Mouse (Mus musculus) cerebellum, adult 11 months (tissue): ENCODE data around the gene Atoh8.
A peak's percentile ranks its signal among the peaks of the same experiment; 100 is the strongest.

Experiments
- DNase-seq: peaks from one replicate; pipeline ENCODE4 v3.0.0; 2022

The Atoh8 gene

DNA sequence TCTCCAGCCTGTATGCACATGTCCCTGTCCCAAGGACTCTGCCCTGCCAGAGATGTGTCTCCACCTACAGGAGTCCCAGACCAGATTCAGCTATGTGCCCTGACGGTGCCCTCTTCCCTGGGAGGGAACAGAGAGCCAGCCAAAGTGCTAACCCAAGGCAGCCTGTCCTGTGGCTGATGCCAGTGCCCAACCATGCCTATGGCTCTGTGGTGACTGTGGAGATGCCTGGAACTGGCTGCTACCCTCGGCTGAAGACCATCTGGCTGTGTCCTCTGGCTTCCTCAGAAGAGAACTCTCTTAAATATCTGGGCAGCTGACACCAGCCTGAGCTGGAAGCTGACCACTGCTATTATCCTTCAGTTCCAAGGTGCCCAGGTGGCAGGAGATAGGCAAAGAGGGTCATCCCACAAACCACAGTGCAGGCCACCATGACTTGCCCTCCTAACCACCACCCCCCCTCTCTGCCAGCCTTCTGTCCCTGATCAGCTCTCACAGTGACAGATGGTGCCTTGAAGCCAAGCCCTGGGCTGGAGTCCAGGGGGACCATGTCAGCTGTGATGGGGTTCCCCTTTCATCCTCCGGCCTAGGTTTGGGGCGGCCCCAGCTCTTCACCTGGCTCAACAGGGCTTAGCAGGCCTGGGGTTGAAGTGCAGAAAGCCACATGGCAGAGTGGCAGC lies 18.7 kb upstream of the Atoh8 start:
- peak; percentile 95 for DNase-seq

- no peak for DNase-seq
Observed at GRCm38 (mm10) chr6:72253168-72253567, 17.8 kb upstream of the Atoh8 start.

DNA sequence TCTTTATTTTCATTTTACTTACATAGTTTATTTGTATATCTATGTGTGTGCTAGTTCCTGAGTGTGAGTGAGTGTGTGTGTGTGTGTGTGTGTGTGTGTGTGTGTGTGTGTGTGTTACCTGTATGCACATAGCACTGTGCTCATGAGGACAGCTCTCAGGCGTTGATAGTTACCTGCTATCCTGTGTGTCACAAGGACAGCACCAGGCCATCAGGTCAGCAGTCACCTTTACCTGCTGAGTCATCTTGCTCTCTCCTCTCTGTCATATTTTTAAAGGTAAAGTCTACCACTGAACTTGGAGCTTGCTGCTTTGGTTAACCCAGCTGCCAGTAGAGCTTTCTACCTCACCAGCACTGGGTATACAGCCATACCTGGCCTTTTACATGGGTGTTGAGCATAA lies 17.1 kb upstream of the Atoh8 start:
- no peak for DNase-seq

GRCm38 (mm10) chr6:72249981-72250380 lies 14.6 kb upstream of the Atoh8 start:
- DNase-seq = no peak

DNA sequence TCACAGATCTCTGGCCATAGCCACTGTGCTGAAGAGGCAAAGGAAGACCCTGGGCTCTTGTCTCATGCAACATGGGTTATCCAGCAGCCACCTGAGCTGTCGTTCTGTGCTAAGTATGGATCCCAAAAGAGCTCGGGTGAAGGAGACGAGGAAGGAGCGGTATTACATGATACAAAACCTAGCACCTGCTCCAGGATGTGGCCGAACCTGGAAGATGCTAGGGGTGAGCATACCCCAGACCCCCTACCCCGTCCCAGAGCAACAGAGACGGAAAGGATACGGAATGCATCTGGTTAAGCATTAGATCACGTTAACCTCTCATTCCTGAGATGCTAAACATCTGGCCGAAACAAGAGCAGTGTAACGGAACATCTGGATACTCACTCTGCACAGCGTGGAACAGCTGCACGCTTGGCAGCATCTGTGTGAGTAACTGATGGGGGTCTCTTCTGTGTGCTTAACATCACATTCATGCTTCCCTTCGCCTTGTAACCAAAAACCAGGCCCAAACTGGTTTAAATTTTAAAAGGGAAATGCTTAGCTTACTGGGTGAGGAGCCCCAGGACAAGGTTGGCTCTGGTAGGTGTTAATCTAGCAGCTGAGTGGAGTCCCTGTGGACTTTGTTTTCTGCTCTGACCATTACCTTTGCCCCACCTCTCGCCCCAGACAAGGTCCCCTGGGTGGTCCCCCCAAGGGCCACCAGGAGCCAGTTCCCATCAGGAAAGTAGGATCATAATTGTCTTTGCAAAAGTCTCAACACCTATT lies 13.0 kb upstream of the Atoh8 start:
- no peak for DNase-seq

DNA sequence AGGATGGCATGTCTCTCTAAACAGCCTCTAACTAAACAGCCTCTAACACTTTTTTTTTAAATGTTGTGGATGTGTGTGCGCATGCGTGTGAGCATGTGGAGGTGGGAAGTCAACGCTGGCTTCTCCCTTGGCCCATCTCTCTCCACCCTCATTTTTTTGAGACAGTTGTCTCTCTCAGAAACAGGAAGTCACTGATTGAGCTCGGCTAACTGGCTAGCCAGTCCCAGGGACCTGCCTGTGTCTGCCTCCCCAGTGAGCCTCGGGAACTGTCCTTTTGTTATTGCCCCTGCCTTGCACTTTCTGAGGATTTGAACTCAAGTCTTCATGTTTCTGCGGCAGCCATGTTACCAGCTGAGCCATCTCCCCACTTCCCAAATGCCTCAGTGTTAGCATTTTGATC lies 10.9 kb upstream of the Atoh8 start:
- no peak for DNase-seq

- DNase-seq = no peak
Observed at GRCm38 (mm10) chr6:72244569-72245285, 9.3 kb upstream of the Atoh8 start.

GRCm38 (mm10) chr6:72244144-72244549 lies 8.8 kb upstream of the Atoh8 start:
- peak; percentile 33 for DNase-seq

DNA sequence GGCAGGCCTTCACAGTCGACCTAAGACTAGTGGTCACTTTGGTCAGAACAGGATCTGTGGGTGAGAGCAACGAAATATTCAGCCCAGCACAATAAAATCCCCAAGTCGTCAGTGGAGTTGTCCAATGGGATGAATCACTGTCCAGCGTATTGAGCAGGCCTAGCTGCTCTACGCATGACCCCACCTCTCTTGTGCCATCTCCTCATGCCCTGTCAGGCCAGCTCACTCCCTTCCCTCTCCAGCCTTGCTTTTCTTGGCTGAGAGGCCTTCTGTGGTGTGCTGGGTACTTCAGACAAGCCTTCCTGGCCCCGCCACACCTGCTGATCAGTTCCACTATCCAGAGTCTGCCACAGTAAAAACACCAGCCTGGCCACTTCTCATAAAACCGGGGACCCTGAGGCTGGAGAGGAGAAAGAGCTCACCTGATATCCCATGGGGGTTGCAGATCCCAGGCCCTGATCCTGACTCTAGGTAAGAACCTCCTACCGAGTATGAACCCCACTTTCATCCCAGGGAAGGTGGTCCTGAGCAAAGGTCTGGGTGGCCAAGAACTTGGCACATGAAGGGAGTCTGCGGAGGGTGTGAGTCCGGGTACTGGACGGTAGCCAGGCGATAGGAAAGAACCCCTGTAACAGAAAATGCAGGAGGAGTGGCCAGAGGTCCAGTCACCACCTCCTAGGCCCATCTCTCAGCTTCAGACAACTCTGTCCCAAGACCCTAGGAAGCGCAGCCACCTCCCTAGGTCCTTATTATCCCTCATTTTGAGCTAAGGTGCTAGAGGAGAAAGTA lies 7.3 kb upstream of the Atoh8 start:
- DNase-seq = no peak

DNA sequence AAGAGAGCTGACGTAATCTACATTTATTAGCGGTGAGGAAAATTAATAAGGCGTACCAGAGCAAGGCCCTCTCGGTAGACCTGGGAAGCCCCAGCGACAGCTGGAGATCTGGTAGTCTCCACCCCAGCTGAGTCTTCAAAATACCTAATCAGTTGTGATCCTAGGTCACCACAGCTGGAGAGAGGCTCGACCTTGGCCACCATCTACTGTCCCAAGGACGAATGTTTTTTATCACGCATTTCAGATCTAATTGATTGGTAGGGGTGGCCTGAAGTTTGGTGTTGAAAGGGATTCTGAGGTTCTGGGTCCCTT lies 6.4 kb upstream of the Atoh8 start:
- DNase-seq = no peak

GRCm38 (mm10) chr6:72241133-72241842 lies 5.9 kb upstream of the Atoh8 start:
- no peak for DNase-seq

- no peak for DNase-seq
Observed at GRCm38 (mm10) chr6:72240042-72240441, 4.7 kb upstream of the Atoh8 start.

DNA sequence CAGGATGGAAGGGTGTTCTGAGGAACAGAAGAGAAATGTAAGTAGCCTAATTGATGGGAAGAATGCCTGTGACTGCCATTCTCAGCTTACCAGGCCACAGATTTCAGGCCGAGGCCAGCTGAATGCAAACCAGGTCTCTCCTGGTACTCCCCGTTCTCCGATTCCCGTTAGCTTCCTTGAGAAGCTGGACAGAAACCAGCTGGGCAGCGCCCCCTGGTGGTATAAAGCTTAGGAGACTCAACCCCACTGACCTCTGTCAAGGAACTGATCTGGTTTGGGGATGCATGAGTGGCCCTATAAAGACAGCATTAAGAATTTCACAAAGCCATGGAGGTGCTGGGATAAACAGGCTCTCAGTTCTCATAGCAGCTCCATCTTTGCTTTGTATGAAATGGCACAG lies 1.7 kb upstream of the Atoh8 start:
- peak; percentile 82 for DNase-seq

DNA sequence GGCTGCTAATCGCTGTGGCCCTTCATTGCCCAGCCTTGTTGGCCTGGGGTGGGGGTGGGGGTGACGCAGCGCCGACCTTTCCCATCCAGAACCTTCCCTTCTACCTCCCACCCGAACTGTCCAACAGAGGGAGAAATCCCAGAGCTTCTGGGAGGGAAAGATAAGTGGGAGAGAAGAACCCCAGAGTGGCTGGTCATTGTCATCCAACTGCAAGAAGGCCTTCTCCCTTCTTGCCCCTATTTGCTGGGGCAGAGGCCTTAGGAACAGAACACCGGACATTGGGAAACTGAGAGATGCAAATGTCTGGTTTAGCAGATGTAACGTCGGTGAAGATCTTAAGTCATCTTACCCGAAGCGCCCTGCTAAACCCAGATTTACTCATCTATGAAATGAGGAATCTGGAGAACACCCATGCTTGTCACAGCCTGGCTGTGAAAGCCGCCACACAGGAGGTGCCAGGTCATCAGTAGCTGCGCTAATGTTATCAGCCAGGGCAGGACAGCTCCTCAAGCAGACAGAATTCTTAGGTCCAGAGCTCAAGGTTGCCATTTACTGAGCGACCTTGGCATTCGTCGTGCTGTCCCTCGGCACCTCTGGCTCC lies 530 bp upstream of the Atoh8 start:
- no peak for DNase-seq

GRCm38 (mm10) chr6:72234372-72235097 lies 842 bp downstream of the Atoh8 start:
- DNase-seq = peak; percentile 33

DNA sequence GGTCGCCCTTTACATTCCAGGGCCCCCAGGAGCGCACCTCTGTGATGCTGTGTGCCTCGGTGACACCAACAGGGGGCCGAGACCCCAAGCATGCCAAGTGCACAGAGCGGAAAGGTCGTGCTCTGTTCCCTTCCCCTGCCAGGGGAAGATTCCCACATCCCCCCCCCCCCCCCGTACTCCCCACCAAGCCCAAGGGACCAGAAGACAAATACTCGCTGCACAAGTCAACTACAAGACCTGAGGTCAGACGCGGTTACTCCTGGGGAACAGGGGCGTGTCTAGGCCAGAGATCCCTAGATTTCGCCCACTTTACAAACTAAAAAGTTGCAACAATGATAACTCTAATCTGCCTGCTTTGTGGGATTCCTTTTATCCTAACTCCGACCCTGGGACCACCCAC lies 1.4 kb downstream of the Atoh8 start:
- DNase-seq = no peak

- DNase-seq = no peak
Observed at GRCm38 (mm10) chr6:72232870-72233269, 2.5 kb downstream of the Atoh8 start.

- DNase-seq = no peak
Observed at GRCm38 (mm10) chr6:72232411-72232810, 3.0 kb downstream of the Atoh8 start.

DNA sequence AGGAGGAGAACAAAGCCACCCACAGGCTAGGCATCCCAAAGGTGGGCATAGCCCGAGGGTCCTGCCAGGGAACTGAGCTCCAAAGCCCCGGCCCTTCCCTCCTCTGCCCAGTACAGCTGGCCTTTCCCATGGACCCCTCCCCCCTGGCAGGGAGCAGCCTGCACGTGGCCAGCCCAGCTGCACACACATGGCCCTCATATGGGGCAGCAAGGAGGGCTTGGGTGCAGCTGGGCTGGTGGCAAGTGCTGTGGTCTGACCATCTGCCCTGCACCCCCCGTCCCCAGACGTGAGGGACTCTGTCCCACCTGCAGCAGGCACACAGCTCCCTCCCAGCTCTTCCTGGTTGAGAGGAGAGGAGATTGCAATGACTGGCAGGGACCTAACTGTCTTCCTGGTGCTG lies 4.5 kb downstream of the Atoh8 start:
- no peak for DNase-seq

DNA sequence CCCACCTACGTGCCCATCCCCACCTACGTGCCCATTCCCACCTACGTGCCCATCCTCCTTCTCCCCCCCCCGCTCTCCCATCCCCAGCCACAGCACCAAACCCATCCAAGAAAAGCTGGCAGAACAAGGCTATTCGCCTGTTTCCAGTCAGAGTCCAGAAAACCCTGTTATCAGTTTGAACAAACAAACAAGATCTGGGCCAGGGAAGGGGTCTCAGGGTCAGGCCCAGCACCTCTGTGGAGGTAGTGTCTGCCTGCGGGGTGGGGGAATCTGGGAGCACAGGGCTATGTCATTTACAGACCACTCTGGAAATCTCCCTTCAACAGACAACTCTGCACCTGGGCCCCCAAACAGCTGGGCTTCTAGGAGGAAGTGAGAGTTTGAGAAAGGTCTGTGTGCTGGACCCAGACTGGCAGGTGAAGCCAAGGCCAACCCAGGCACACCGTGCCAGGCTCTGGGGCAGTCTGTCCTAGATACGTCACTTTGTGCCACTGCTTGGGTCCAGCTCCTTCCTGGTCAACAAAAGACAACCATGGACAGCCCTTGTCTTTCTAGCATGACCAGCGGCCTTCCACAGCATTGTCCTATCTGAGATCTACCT lies 7.6 kb downstream of the Atoh8 start:
- DNase-seq = no peak

- DNase-seq = no peak
Observed at GRCm38 (mm10) chr6:72227011-72227410, 8.4 kb downstream of the Atoh8 start.
